Mouse (Mus musculus) erythroblast, embryonic 14.5 days (primary cell): Measurements from ENCODE around the gene Hebp1.

Experiments
- GATA1 ChIP-seq: IDR thresholded peaks from 2 replicates; pipeline ENCODE4 v1.6.1; 2012; ENCODE audit warnings: low read length, inconsistent platforms, mixed read lengths
- TAL1 ChIP-seq: IDR thresholded peaks from 3 replicates; pipeline ENCODE4 v1.6.1; 2012; ENCODE audit warnings: low read length, inconsistent platforms, mixed read lengths

DNA sequence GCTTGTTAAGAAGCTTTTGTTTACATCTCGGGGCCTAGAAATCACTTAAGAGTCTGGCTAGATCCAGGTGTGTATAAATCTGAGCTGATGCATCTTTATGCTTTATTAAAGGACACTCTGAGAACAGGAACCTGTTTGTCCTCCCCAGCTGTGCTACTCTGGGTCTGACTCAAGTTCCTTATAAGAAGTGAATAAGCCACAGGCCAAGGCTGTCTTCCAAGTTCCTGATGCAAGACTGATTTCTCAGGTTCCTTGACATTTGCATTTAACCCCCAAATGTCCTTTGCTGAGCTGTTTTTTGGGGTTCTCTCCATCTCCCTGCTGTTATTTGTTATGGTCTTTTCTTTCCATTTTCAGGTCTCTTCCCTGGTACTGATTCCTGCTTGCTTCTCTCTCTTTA is 5.9 kb downstream of the Hebp1 start:
- TF ChIP-seq TAL1 = no peak
- no peak for TF ChIP-seq GATA1
